Mouse (Mus musculus) frontal cortex, postnatal 14 days (tissue): Measurements from ENCODE around the gene Fam107b.
"Not testable (repeated sequence)": the region's sequence is repeated elsewhere in the genome, so short reads cannot be mapped to it uniquely, and the experiment has no call there.

Source experiments
- DNase-seq, 2 experiments: peaks; one replicate each; pipeline ENCODE4 v3.0.0; 2022; ENCODE audit warnings: low spot score in 2 of 2

Gene Fam107b

DNA sequence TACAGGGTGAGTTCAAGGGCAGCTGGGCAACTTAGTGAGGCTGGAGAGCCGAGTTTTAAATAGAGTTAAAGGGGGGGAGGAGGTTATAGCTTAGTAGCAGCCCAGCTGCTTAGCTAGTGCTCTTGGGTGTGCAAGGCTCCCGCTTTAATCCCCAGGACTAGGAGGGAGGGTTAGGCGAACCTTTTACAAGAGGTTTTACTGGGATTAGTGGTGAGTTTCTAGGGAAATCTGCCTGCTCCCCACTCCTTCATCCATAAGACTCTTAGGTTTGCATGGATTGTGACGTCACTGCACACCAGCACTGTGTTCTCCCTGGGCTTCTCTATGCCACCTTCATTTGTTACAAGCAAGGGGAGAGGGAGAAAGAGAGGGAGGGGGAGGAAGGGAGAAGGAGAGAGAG, 88.6 kb downstream of the Fam107b start:
- DNase-seq = no peak

- DNase-seq = no peak
Measured at GRCm38 (mm10) chr2:3659300-3659910, 89.1 kb downstream of the Fam107b start.

GRCm38 (mm10) chr2:3664086-3664485, 93.8 kb downstream of the Fam107b start:
- DNase-seq = no peak

DNA sequence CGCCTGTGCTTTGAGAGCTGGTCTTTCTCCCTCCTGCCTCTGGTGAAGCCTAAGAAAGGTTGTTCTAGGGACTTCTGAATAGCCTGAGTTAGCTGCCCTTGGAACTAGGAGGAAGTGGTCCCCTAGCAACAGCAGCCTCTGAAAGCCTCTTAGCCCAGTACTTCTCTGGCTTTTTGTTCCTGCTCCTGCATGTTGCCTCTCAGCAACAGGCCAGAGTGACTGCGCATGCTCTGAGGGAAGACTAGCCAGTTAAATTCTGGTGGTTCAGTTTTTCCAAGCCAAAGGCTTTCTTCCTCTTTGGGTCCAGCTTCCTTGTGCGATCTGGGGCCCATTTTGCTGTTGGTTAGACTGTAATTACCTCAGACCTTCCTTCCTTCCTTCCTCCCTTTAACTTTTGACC, 98.4 kb downstream of the Fam107b start:
- DNase-seq = peak; percentile 29 to 52

DNA sequence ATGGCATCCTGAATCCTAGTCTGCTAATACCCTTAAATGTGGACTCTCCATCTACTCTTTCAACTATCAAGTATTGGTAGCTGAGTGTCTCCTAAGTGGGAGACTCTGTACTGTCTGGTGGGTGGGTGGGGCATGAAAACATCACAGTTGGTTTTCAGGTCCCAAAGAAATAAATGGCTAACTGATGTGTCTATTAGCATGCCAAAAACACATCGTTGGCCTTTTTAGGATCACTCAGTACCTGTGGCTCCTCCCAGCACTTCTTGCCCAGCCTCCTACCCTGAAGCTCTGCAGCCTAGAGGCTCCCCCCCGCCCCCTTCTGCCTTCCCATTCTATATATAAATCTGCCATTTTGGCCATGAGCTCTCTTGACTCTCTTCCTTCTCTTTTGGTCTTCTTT, 99.4 kb downstream of the Fam107b start:
- DNase-seq = no peak

- no peak for DNase-seq
Measured at GRCm38 (mm10) chr2:3672654-3673367, 102.5 kb downstream of the Fam107b start.

- DNase-seq = no peak
Measured at GRCm38 (mm10) chr2:3675481-3675880, 105.2 kb downstream of the Fam107b start.

DNA sequence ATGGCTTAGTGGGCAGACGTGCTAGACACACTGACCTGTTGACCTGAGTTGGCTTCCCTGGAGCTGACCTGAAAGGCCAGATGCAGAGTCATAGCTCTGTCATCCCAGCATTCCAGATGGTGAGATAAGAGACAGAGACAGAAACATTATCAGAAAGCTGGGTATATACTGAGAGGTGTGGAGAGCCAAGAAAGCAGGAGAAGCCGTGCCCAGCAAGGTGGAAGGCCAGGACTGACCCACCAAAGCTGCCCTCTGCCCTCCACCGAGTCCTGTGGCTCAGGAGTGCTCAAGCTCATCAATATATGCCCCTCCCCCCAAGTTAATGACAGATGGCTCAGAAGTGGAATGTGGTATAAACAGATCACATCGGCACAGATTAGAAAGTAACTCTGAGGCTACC, 112.4 kb downstream of the Fam107b start:
- DNase-seq = no peak

DNA sequence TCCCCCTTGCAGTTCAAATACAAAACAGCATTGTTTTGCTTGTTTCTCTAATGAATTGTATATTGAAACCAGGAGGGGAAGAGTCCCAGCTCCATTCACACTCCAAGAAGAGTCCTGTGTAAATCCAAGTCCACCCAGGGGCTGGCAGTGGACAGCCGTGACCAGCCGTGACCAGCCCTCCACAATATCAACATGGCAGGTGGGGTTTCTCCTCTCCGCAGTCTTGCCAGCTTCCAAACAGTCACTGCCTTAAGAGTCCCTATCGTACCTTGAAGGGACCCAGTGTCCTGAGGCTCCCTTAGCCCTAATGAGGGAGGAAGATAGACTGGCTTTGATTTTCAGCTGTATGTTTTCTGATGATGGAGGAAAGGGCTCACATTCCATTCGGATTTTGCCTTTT, 113.1 kb downstream of the Fam107b start:
- no peak for DNase-seq

- DNase-seq = no peak
Measured at GRCm38 (mm10) chr2:3683751-3684229, 113.5 kb downstream of the Fam107b start.

DNA sequence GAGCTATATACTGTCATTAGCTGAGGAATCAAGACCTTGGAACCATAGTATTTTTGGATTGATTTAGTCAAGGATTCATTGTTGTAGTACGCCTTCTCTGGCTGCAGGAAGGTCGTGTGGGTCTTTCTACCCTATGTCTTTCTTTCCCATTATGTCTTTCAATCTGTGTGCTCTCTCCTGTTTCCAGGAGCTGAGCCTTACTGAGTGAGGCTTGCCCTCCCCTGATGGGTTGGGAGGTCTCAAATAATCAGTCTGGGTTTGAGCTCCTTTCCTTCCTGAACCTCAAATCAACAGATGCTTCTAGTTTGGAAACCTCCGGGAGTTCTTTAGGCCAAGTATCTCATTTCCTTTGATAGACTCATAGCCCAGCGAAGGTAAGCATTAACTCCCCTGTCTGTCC, 119.9 kb downstream of the Fam107b start:
- no peak for DNase-seq

DNA sequence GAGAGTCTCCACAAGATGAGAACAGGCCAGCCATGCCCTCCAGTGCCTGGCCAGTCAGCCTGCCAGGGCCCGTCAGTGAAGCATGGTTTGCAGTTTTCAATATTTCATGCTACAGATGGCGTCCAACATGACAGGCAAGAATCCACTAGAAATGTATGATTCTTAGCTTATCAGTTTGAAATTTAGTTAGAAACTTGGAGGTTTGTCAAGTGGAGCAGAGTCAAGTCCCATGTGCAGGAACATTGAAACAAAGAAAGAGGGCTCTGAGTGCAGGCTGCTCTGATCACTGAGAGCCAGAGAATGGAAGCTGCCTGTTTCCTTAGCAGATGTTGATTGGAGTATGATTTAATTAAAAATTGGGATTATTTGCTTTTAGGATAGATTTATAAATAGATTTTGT, 122.5 kb downstream of the Fam107b start:
- no peak for DNase-seq

GRCm38 (mm10) chr2:3695900-3696299, 125.6 kb downstream of the Fam107b start:
- DNase-seq = no peak

DNA sequence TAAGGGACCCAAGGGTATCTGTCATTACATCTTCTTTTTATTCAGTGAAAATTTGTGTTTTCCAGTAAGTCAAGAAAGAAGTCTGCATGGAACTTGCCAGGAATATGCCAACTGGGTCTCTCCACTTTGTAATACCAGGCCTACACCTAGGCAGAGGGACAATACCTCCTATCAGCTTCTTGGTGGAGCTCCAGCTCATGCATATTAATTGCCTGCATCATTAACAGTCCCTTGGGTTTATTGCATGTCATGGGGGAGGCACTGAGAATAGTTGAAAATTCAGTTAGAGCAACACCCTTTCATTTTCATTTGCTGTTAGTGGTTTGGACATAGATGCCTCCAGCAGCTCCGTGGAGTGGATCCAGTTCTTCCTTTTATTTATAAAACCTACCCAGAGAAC, 130.1 kb downstream of the Fam107b start:
- DNase-seq = no peak

- DNase-seq = no peak
Measured at GRCm38 (mm10) chr2:3702640-3703190, 132.4 kb downstream of the Fam107b start.

- no peak for DNase-seq
Measured at GRCm38 (mm10) chr2:3703806-3704205, 133.5 kb downstream of the Fam107b start.

DNA sequence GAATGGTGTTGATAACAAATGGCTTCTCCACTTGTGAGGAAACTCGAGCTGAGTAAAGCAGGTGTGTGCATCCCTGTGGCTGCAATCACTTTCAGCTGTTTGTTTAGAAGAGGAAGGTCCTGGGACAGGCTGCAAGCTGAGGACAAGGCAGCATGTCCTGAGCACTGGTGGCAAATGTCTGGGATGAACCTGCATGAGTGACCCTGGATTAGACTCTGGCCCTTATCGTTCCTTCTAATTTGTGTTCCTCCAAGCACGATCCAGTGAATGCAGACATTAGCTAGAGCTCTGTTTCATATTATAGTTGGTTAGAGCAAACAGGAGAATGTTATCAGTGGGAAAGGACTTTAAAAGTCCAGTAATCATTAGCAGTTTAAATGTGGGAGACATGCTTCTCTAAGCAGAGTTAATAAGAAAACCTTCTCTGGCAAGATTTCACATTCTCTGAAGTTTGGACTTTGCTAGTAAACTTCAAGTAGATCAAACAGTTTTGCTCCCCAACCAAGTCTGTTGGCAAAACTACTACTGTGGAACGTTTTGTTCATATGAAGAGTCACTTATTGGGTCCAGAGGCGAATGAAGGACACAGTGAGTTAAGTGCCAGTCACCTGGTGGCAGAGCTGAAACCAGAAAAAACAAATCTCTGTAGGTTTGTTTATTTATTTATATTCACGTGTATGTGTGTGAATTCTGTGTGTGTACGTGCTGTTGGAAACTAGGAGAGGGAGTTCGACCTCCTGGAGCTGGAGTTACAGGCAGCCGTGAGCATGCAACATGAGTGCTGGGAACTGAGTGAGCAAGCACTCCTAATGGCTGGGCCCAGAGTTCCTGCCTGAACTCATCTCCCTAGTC, 134.2 kb downstream of the Fam107b start:
- DNase-seq = no peak

GRCm38 (mm10) chr2:3705283-3705682, 135.0 kb downstream of the Fam107b start:
- DNase-seq = not testable (repeated sequence)

GRCm38 (mm10) chr2:3707236-3707635, 136.9 kb downstream of the Fam107b start:
- DNase-seq = no peak

DNA sequence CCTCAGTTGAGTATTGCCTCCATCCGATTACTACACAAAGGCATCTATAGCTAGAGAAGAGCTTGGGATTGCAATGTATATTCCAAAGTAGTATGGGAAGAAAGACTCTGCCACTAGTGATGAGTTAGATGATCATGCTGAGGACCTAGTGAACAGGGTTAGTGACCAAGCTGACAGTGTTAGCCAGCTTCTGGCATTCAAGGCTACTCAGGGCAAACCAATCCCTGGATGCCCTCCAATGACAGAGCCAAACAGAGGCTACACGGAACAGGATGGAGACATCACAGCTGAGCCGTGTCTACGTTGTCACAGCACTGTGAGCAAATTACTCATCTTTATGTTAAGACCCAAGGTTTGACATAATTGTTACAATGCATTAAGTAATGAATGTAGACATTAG, 138.3 kb downstream of the Fam107b start:
- DNase-seq = no peak

DNA sequence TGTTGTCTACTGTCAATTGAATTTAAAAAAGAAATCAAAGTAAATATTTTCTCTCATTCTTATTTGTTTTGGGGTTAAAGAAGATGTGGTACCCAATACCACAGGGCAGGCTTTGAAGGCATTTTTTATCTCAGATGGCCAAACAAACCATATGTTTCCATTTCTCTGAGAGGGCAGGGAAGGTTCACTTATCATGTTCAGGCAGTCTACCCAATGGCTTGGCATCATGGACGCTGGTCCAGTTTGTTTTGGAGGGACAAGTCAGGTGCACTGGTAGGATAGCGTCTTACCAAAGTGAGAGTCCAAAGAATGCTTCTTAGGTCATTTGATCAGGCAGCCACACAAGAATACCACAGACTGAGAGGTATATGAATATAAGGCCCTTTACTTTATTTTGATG, 139.6 kb downstream of the Fam107b start:
- DNase-seq = no peak

DNA sequence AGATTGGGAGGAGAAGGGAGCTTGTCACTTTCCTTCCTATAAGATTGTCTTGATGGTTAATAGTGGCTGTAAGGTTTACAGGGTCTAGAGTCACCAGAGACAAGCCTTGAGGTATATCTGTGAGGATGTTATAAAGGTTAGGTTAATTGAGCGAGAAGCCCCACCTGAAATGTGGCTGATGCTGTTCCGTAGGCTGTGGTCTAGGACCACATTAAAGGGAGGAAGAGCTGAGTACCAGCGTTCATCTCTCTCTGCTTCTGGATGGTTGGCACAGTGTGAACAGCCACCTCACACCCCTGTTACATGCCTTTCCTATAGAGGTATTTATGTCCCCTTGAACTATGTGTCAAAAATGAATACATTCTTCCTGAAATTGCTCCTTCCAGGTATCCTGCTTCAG, 140.2 kb downstream of the Fam107b start:
- DNase-seq = no peak
